Mouse (Mus musculus): Measurements from ENCODE around the gene Atxn1l. TPM values are rescaled to one million over a fixed set of nuclear protein-coding genes. Genes with fewer than 3 reads are reported as not detected.
"Not testable (repeated sequence)": the region's sequence is repeated elsewhere in the genome, so short reads cannot be mapped to it uniquely, and the experiment has no call there.

The Atxn1l gene
- polyA plus RNA-seq, 1 experiment from 2014 or later, result 6.4 TPM

- WGBS, result 91% methylated on average over 6 of the region's 6 CpGs
- no peak for ATAC-seq (ENCODE audit: insufficient number of reproducible peaks, low FRiP score, low TSS enrichment, low read depth)
- no peak overlapping the region for H3K4me3 ChIP-seq (ENCODE audit: low read depth, low read length)
Measured at GRCm38 (mm10) chr8:109764031-109764430, 26.5 kb upstream of the Atxn1l start.

GRCm38 (mm10) chr8:109760221-109760620, 22.7 kb upstream of the Atxn1l start:
- DNase-seq (ENCODE audit: low spot score), result no peak
- Histone ChIP-seq H3K27ac (replicated peaks; ENCODE audit: low read depth, low read length) (no peak overlapping the region), H3K9me3 (ENCODE audit: control insufficient read depth, low read length) (peaks cover 2% of the 10 kb centered on the region; the same call in 1 of the 2 replicates), H3K4me3 (ENCODE audit: low read depth, low read length) (no peak overlapping the region), H3K9ac (ENCODE audit: low read length) (no peak overlapping the region), H3K27me3 (ENCODE audit: control insufficient read depth, insufficient read depth, low read length) (no peaks in the 10 kb centered on the region), H3K36me3 (ENCODE audit: control insufficient read depth, insufficient read depth, low read length) (no peaks in the 10 kb centered on the region), H3K4me2 (ENCODE audit: low read depth, severe bottlenecking) (no peak overlapping the region), H3K4me1 (ENCODE audit: control insufficient read depth, insufficient read depth, low read length) (no peaks in the 10 kb centered on the region)
- no peak for ATAC-seq (ENCODE audit: insufficient number of reproducible peaks, low FRiP score, low TSS enrichment, low read depth)
- 65% methylated on average over 1 of the region's 1 CpGs for WGBS

More at GRCm38 (mm10) chr8:109764031-109764430, 26.5 kb upstream of the Atxn1l start:
- H3K27ac ChIP-seq (replicated peaks; ENCODE audit: low read depth, low read length), result no peak overlapping the region
- no peak overlapping the region for H3K4me2 ChIP-seq (ENCODE audit: low read depth, severe bottlenecking)
- no peaks in the 10 kb centered on the region for H3K27me3 ChIP-seq (ENCODE audit: control insufficient read depth, insufficient read depth, low read length)
- no peak for DNase-seq (ENCODE audit: low spot score)
- H3K9me3 ChIP-seq (ENCODE audit: control insufficient read depth, low read length), result peaks cover 2% of the 10 kb centered on the region; the same call in 1 of the 2 replicates
- H3K4me1 ChIP-seq (ENCODE audit: control insufficient read depth, insufficient read depth, low read length), result no peaks in the 10 kb centered on the region
- no peak overlapping the region for H3K9ac ChIP-seq (ENCODE audit: low read length)
- H3K36me3 ChIP-seq (ENCODE audit: control insufficient read depth, insufficient read depth, low read length), result no peaks in the 10 kb centered on the region

GRCm38 (mm10) chr8:109759426-109759825, 21.9 kb upstream of the Atxn1l start:
- 94% methylated on average over 7 of the region's 7 CpGs for WGBS
- no peak overlapping the region for H3K27ac ChIP-seq (replicated peaks; ENCODE audit: low read depth, low read length)
- H3K4me3 ChIP-seq (ENCODE audit: low read depth, low read length), result no peak overlapping the region
- H3K27me3 ChIP-seq (ENCODE audit: control insufficient read depth, insufficient read depth, low read length), result no peaks in the 10 kb centered on the region
- no peak overlapping the region for H3K4me2 ChIP-seq (ENCODE audit: low read depth, severe bottlenecking)
- no peaks in the 10 kb centered on the region for H3K4me1 ChIP-seq (ENCODE audit: control insufficient read depth, insufficient read depth, low read length)
- no peak overlapping the region for H3K9ac ChIP-seq (ENCODE audit: low read length)
- no peak for ATAC-seq (ENCODE audit: insufficient number of reproducible peaks, low FRiP score, low TSS enrichment, low read depth)
- H3K36me3 ChIP-seq (ENCODE audit: control insufficient read depth, insufficient read depth, low read length), result no peaks in the 10 kb centered on the region
- H3K9me3 ChIP-seq (ENCODE audit: control insufficient read depth, low read length), result peaks cover 2% of the 10 kb centered on the region; the same call in 1 of the 2 replicates
- no peak for DNase-seq (ENCODE audit: low spot score)

GRCm38 (mm10) chr8:109756849-109757248, 19.3 kb upstream of the Atxn1l start:
- DNase-seq (ENCODE audit: low spot score), result no peak
- Histone ChIP-seq H3K4me1 (ENCODE audit: control insufficient read depth, insufficient read depth, low read length) (no peaks in the 10 kb centered on the region), H3K36me3 (ENCODE audit: control insufficient read depth, insufficient read depth, low read length) (no peaks in the 10 kb centered on the region), H3K9me3 (ENCODE audit: control insufficient read depth, low read length) (no peaks in the 10 kb centered on the region), H3K27ac (replicated peaks; ENCODE audit: low read depth, low read length) (no peak overlapping the region), H3K9ac (ENCODE audit: low read length) (no peak overlapping the region), H3K4me2 (ENCODE audit: low read depth, severe bottlenecking) (no peak overlapping the region), H3K27me3 (ENCODE audit: control insufficient read depth, insufficient read depth, low read length) (no peaks in the 10 kb centered on the region), H3K4me3 (ENCODE audit: low read depth, low read length) (no peak overlapping the region)
- no peak for ATAC-seq (ENCODE audit: insufficient number of reproducible peaks, low FRiP score, low TSS enrichment, low read depth)
- WGBS, result 85% methylated on average over 3 of the region's 3 CpGs

- H3K4me1 ChIP-seq (ENCODE audit: control insufficient read depth, insufficient read depth, low read length); ATAC-seq (ENCODE audit: insufficient number of reproducible peaks, low FRiP score, low TSS enrichment, low read depth): not testable (repeated sequence)
- WGBS, result 85% methylated on average over 4 of the region's 4 CpGs
Measured at GRCm38 (mm10) chr8:109755554-109755953, 18.0 kb upstream of the Atxn1l start.

GRCm38 (mm10) chr8:109754696-109755095, 17.2 kb upstream of the Atxn1l start:
- 86% methylated on average over 8 of the region's 8 CpGs for WGBS
- no peaks in the 10 kb centered on the region for H3K36me3 ChIP-seq (ENCODE audit: control insufficient read depth, insufficient read depth, low read length)
- no peak overlapping the region for H3K27ac ChIP-seq (replicated peaks; ENCODE audit: low read depth, low read length)
- H3K4me2 ChIP-seq (ENCODE audit: low read depth, severe bottlenecking), result no peak overlapping the region
- ATAC-seq (ENCODE audit: insufficient number of reproducible peaks, low FRiP score, low TSS enrichment, low read depth), result no peak
- no peak overlapping the region for H3K9ac ChIP-seq (ENCODE audit: low read length)
- no peaks in the 10 kb centered on the region for H3K4me1 ChIP-seq (ENCODE audit: control insufficient read depth, insufficient read depth, low read length)
- no peaks in the 10 kb centered on the region for H3K9me3 ChIP-seq (ENCODE audit: control insufficient read depth, low read length)
- H3K4me3 ChIP-seq (ENCODE audit: low read depth, low read length), result no peak overlapping the region
- no peaks in the 10 kb centered on the region for H3K27me3 ChIP-seq (ENCODE audit: control insufficient read depth, insufficient read depth, low read length)
- DNase-seq (ENCODE audit: low spot score), result no peak

More at GRCm38 (mm10) chr8:109755554-109755953, 18.0 kb upstream of the Atxn1l start:
- not testable (repeated sequence) for H3K27ac ChIP-seq (replicated peaks; ENCODE audit: low read depth, low read length); H3K4me2 ChIP-seq (ENCODE audit: low read depth, severe bottlenecking); H3K36me3 ChIP-seq (ENCODE audit: control insufficient read depth, insufficient read depth, low read length); H3K4me3 ChIP-seq (ENCODE audit: low read depth, low read length); H3K9ac ChIP-seq (ENCODE audit: low read length); H3K9me3 ChIP-seq (ENCODE audit: control insufficient read depth, low read length); DNase-seq (ENCODE audit: low spot score); H3K27me3 ChIP-seq (ENCODE audit: control insufficient read depth, insufficient read depth, low read length)

- DNase-seq (ENCODE audit: low spot score), result no peak
- Histone ChIP-seq H3K9me3 (ENCODE audit: control insufficient read depth, low read length) (no peaks in the 10 kb centered on the region), H3K36me3 (ENCODE audit: control insufficient read depth, insufficient read depth, low read length) (no peaks in the 10 kb centered on the region), H3K27ac (replicated peaks; ENCODE audit: low read depth, low read length) (no peak overlapping the region), H3K9ac (ENCODE audit: low read length) (no peak overlapping the region), H3K4me2 (ENCODE audit: low read depth, severe bottlenecking) (no peak overlapping the region), H3K4me3 (ENCODE audit: low read depth, low read length) (no peak overlapping the region), H3K4me1 (ENCODE audit: control insufficient read depth, insufficient read depth, low read length) (no peaks in the 10 kb centered on the region), H3K27me3 (ENCODE audit: control insufficient read depth, insufficient read depth, low read length) (no peaks in the 10 kb centered on the region)
- WGBS, result 89% methylated on average over 20 of the region's 20 CpGs
- ATAC-seq (ENCODE audit: insufficient number of reproducible peaks, low FRiP score, low TSS enrichment, low read depth), result no peak
Measured at GRCm38 (mm10) chr8:109751731-109752485, 14.4 kb upstream of the Atxn1l start.

GRCm38 (mm10) chr8:109750699-109751098, 13.2 kb upstream of the Atxn1l start:
- H3K9me3 ChIP-seq (ENCODE audit: control insufficient read depth, low read length), result no peaks in the 10 kb centered on the region
- H3K4me1 ChIP-seq (ENCODE audit: control insufficient read depth, insufficient read depth, low read length), result no peaks in the 10 kb centered on the region
- no peaks in the 10 kb centered on the region for H3K36me3 ChIP-seq (ENCODE audit: control insufficient read depth, insufficient read depth, low read length)
- H3K9ac ChIP-seq (ENCODE audit: low read length), result no peak overlapping the region
- 79% methylated on average over 12 of the region's 12 CpGs for WGBS
- DNase-seq (ENCODE audit: low spot score) (no peak), ATAC-seq (ENCODE audit: insufficient number of reproducible peaks, low FRiP score, low TSS enrichment, low read depth) (no peak)
- H3K27me3 ChIP-seq (ENCODE audit: control insufficient read depth, insufficient read depth, low read length), result no peaks in the 10 kb centered on the region
- no peak overlapping the region for H3K4me3 ChIP-seq (ENCODE audit: low read depth, low read length)
- no peak overlapping the region for H3K4me2 ChIP-seq (ENCODE audit: low read depth, severe bottlenecking)
- no peak overlapping the region for H3K27ac ChIP-seq (replicated peaks; ENCODE audit: low read depth, low read length)

Data from limb, embryonic 11.5 days (tissue).